Mouse (Mus musculus) heart, embryonic 12.5 days (tissue): ENCODE data around the gene Ccm2l. TPM values are rescaled to one million over a fixed set of nuclear protein-coding genes. Genes with fewer than 3 reads are reported as not detected.
A peak's percentile ranks its signal among the peaks of the same experiment; 100 is the strongest.

Experiments used
- ATAC-seq: fragments of 200-750 bp; cut with Nextera tagmentation; 2 replicates; pipeline ENCODE4 v1.8.0; 2017; ENCODE audit warnings: moderate TSS enrichment, moderate library complexity; ENCODE audit not compliant: insufficient number of reproducible peaks, low FRiP score
- H3K27ac ChIP-seq: fragments of 300-500 bp; sonication (generic); 2 replicates; pipeline ENCODE4 v1.5.1; 2016; ENCODE audit warnings: mild to moderate bottlenecking, moderate library complexity; ENCODE audit not compliant: poor library complexity, severe bottlenecking
- H3K27me3 ChIP-seq: fragments of 300-500 bp; sonication (generic); replicated peaks from 2 replicates; pipeline ENCODE4 v1.6.1; 2016; ENCODE audit warnings: mild to moderate bottlenecking, moderate library complexity
- H3K36me3 ChIP-seq: fragments of 300-500 bp; sonication (generic); 2 replicates; pipeline ENCODE4 v1.6.1; 2016; ENCODE audit warnings: mild to moderate bottlenecking, moderate library complexity
- H3K4me1 ChIP-seq: fragments of 300-500 bp; sonication (generic); replicated peaks from 2 replicates; pipeline ENCODE4 v1.6.1; 2016; ENCODE audit warnings: mild to moderate bottlenecking
- H3K4me2 ChIP-seq: fragments of 300-500 bp; sonication (generic); 2 replicates; pipeline ENCODE4 v1.6.1; 2016; ENCODE audit warnings: mild to moderate bottlenecking, moderate library complexity
- H3K4me3 ChIP-seq: fragments of 300-500 bp; sonication (generic); 2 replicates; pipeline ENCODE4 v1.5.1; 2016; ENCODE audit warnings: mild to moderate bottlenecking
- H3K9ac ChIP-seq: fragments of 300-500 bp; sonication (generic); 2 replicates; pipeline ENCODE4 v1.6.1; 2016; ENCODE audit warnings: mild to moderate bottlenecking, moderate library complexity
- H3K9me3 ChIP-seq: fragments of 300-500 bp; sonication (generic); replicated peaks from 2 replicates; pipeline ENCODE4 v1.6.1; 2016; ENCODE audit warnings: mild to moderate bottlenecking, moderate library complexity
- WGBS: fragments of 180-500 bp; shearing (Covaris S2); methylation state at CpG from one replicate; pipeline ENCODE4 v1.1.7; 2016; 5-methylcytosine and 5-hydroxymethylcytosine counted together
- polyA plus RNA-seq: library from polyadenylated mRNA; unstranded; fragments of >200 nt; fragmentation: Nextera tagmentation; extraction: Ambion mirVana; gene quantifications from 2 replicates; pipeline ENCODE4 v1.2.1, GENCODE M21; 2016

The Ccm2l gene
- 7.9 and 8.7 TPM in 2 replicates for polyA plus RNA-seq

DNA sequence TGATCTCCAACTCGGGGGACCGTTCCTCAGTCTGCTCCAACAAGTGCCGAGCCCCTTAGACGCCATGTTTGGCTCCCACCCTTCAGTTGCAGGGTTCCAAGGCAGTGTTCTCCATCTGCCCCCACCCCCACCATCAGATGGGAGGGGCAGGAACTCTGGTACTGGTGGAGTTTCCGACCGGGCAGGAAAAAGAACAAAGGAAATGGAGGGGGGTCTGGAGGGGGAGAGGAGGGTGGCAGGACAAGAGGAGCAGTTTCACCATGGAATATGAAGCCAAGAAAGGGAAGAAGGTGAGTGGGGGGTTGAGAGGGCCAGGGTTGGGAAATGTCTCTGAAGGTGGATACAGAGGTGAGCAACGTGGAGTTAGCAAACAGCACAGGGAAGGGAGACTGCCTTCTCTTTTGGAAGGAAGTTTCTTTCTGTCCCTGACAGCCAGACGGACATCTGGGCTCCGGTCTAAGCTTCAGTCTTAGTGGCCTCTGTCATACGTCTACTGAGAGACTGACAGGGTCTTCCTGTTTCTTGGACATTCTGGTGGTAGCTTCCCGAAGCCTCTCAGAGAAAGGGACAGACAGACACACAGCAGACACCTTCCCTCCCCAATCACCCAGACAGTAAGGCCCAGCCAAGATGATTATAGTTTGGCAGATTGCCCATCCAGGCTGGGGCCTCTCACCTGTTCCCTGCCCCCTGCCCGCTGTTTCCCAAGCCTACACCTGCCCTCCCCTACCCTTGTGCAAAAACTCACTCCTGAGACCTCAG is at the start of gene Ccm2l:
Gene Ccm2l, plus strand, starts transcription at position 209 of the 762 bp plus-strand sequence.
- WGBS, result 34% methylated on average over 12 of the region's 12 CpGs
- Histone ChIP-seq H3K4me2 (peak within 1 kb of the TSS; percentile 34), H3K27ac (peak within 1 kb of the TSS; percentile 79), H3K9ac (peak within 1 kb of the TSS; percentile 39; the same call in 1 of the 2 replicates), H3K4me1 (peaks cover 6% of the 10 kb centered on the region), H3K4me3 (peak within 1 kb of the TSS; percentile 34), H3K36me3 (no peaks in the 10 kb centered on the region), H3K27me3 (peaks cover 46% of the 10 kb centered on the region), H3K9me3 (no peaks in the 10 kb centered on the region)
- peak; percentile 78 for ATAC-seq

DNA sequence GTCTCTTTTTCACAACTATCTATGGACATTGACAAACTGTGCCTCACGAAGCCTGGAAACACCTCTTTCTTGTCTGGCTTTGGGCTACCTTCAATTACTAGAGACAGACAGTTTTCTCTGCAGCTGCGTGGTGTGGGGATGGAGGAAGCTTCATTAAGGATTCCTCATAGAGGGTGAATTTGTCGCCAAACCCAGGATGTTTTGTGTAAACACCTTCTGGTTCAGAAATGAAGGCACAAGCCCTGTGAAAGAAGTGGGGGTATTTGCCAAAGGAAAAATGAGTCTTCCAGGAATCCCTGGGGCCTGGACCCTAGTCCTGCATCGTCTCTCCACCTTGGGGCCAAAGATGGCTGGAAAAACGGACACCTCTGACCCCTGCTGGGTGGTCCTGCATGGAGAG is 49.0 kb upstream of the Ccm2l start:
- H3K9ac ChIP-seq, result no peak overlapping the region
- peaks cover 19% of the 10 kb centered on the region for H3K36me3 ChIP-seq
- H3K4me2 ChIP-seq, result no peak overlapping the region
- WGBS, result 44% methylated on average over 5 of the region's 5 CpGs
- H3K27ac ChIP-seq, result no peak overlapping the region
- H3K27me3 ChIP-seq, result peaks cover 39% of the 10 kb centered on the region
- peaks cover 10% of the 10 kb centered on the region for H3K4me1 ChIP-seq
- H3K9me3 ChIP-seq, result no peaks in the 10 kb centered on the region
- H3K4me3 ChIP-seq, result no peak overlapping the region
- no peak for ATAC-seq

- Histone ChIP-seq H3K4me2 (no peak overlapping the region), H3K27me3 (peaks cover 49% of the 10 kb centered on the region)
- 70% methylated on average over 3 of the region's 3 CpGs for WGBS
Measured at GRCm38 (mm10) chr2:153019355-153019754, 46.4 kb upstream of the Ccm2l start.

GRCm38 (mm10) chr2:153021163-153021562 is 44.6 kb upstream of the Ccm2l start:
- WGBS, result 58% methylated on average over 3 of the region's 3 CpGs
- no peaks in the 10 kb centered on the region for H3K9me3 ChIP-seq
- H3K4me2 ChIP-seq, result no peak overlapping the region
- no peak overlapping the region for H3K9ac ChIP-seq
- H3K27ac ChIP-seq, result no peak overlapping the region
- no peaks in the 10 kb centered on the region for H3K36me3 ChIP-seq
- H3K4me1 ChIP-seq, result no peaks in the 10 kb centered on the region
- no peak for ATAC-seq
- H3K4me3 ChIP-seq, result no peak overlapping the region
- H3K27me3 ChIP-seq, result peaks cover 54% of the 10 kb centered on the region

More at GRCm38 (mm10) chr2:153019355-153019754, 46.4 kb upstream of the Ccm2l start:
- no peaks in the 10 kb centered on the region for H3K9me3 ChIP-seq
- no peak overlapping the region for H3K9ac ChIP-seq
- no peak for ATAC-seq
- H3K4me1 ChIP-seq, result peaks cover 5% of the 10 kb centered on the region
- no peak overlapping the region for H3K4me3 ChIP-seq
- H3K27ac ChIP-seq, result no peak overlapping the region
- H3K36me3 ChIP-seq, result no peaks in the 10 kb centered on the region

- peaks cover 53% of the 10 kb centered on the region for H3K27me3 ChIP-seq
- H3K4me1 ChIP-seq, result no peaks in the 10 kb centered on the region
- H3K27ac ChIP-seq, result no peak overlapping the region
- no peaks in the 10 kb centered on the region for H3K36me3 ChIP-seq
- no peak overlapping the region for H3K4me2 ChIP-seq
- no peaks in the 10 kb centered on the region for H3K9me3 ChIP-seq
- no peak for ATAC-seq
- H3K4me3 ChIP-seq, result no peak overlapping the region
- H3K9ac ChIP-seq, result no peak overlapping the region
- WGBS, result 58% methylated on average over 4 of the region's 4 CpGs
Measured at GRCm38 (mm10) chr2:153022855-153023254, 42.9 kb upstream of the Ccm2l start.

GRCm38 (mm10) chr2:153026052-153026451 is 39.7 kb upstream of the Ccm2l start:
- Histone ChIP-seq H3K9ac (no peak overlapping the region), H3K27me3 (peaks cover 59% of the 10 kb centered on the region)
- 77% methylated on average over 7 of the region's 7 CpGs for WGBS

GRCm38 (mm10) chr2:153027501-153027900 is 38.3 kb upstream of the Ccm2l start:
- no peak overlapping the region for H3K4me3 ChIP-seq
- no peaks in the 10 kb centered on the region for H3K9me3 ChIP-seq
- H3K36me3 ChIP-seq, result no peaks in the 10 kb centered on the region
- WGBS, result 48% methylated on average over 4 of the region's 4 CpGs
- H3K9ac ChIP-seq, result no peak overlapping the region
- ATAC-seq, result no peak
- no peak overlapping the region for H3K27ac ChIP-seq
- H3K27me3 ChIP-seq, result peaks cover 73% of the 10 kb centered on the region
- peaks cover 6% of the 10 kb centered on the region for H3K4me1 ChIP-seq
- H3K4me2 ChIP-seq, result no peak overlapping the region

More at GRCm38 (mm10) chr2:153026052-153026451, 39.7 kb upstream of the Ccm2l start:
- Histone ChIP-seq H3K4me2 (no peak overlapping the region), H3K4me3 (no peak overlapping the region), H3K27ac (no peak overlapping the region), H3K36me3 (no peaks in the 10 kb centered on the region), H3K4me1 (no peaks in the 10 kb centered on the region), H3K9me3 (no peaks in the 10 kb centered on the region)
- no peak for ATAC-seq

DNA sequence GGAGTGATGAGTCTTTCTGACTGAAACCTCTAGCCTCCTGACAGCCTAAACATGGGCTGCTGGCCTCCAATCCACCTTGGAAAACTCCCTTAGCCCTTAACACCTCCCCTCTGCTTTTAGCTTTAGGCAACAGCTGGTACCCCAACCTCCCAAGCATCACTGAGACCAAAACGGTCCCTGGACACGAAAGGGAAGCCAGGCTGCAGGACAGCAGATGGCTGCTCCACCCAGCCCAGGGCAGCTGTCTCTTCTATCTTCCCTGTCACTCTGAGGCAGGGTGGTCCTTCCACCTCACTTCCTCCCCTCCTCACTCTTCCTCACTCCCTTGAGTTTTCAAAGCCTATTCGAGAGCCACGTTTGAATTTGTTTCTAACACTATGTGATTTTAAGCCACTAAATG is 35.3 kb upstream of the Ccm2l start:
- H3K27me3 ChIP-seq, result peaks cover 88% of the 10 kb centered on the region
- no peak for ATAC-seq
- H3K4me2 ChIP-seq, result no peak overlapping the region
- H3K4me1 ChIP-seq, result peaks cover 6% of the 10 kb centered on the region
- H3K4me3 ChIP-seq, result no peak overlapping the region
- H3K27ac ChIP-seq, result no peak overlapping the region
- WGBS, result 16% methylated on average over 4 of the region's 4 CpGs
- H3K9me3 ChIP-seq, result no peaks in the 10 kb centered on the region
- H3K9ac ChIP-seq, result no peak overlapping the region
- no peaks in the 10 kb centered on the region for H3K36me3 ChIP-seq

- peaks cover 6% of the 10 kb centered on the region for H3K4me1 ChIP-seq
- no peak within 1 kb of the TSS for H3K9ac ChIP-seq
- H3K36me3 ChIP-seq, result no peaks in the 10 kb centered on the region
- no peak within 1 kb of the TSS for H3K27ac ChIP-seq
- peak; percentile 39; the same call in 1 of the 2 replicates for ATAC-seq
- H3K27me3 ChIP-seq, result peaks cover 90% of the 10 kb centered on the region
- H3K9me3 ChIP-seq, result no peaks in the 10 kb centered on the region
- H3K4me3 ChIP-seq, result peak within 1 kb of the TSS; percentile 49
- peak within 1 kb of the TSS; percentile 80 for H3K4me2 ChIP-seq
- WGBS, result 3% methylated on average over 49 of the region's 54 CpGs
Measured at GRCm38 (mm10) chr2:153031126-153032082, 34.4 kb upstream of the Ccm2l start, which contains the start of gene Xkr7. TSS of gene Xkr7 (plus strand) at chr2:153031852.

DNA sequence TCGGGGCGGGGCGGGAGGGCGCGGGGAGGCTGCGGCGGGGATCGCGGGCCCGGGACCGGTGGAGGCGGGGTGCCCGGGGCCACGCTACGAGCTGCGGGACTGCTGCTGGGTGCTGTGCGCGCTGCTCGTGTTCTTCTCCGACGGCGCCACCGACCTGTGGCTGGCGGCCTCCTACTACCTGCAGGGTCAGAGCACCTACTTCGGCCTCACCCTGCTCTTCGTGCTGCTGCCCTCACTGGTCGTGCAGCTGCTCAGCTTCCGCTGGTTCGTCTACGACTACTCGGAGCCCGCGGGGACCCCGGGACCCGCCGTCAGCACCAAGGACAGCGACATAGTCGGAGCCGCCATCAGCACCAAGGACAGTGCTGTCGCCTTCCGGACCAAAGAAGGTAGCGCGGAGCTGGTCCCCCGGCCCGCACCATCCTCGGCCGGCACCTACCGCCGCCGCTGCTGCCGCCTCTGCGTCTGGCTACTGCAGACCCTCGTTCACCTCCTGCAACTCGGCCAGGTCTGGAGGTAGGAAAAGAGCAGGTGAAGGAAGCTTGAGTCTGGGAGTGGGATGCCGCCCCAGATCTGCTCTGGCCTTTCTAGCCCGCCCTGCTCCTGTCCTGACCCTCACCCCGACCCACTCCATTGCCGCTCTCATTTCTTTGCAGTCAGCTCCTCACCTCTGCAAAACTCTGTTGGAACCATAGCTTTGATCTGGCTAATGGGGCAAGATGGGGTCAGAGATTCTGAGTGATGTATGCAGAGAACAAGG is 33.5 kb upstream of the Ccm2l start:
- 3% methylated on average over 51 of the region's 58 CpGs for WGBS

More for the DNA sequence above, 33.5 kb upstream of the Ccm2l start:
- Histone ChIP-seq H3K27ac (no peak overlapping the region), H3K27me3 (peaks cover 90% of the 10 kb centered on the region), H3K9ac (no peak overlapping the region), H3K4me3 (peak overlapping the region; percentile 49), H3K9me3 (no peaks in the 10 kb centered on the region), H3K4me2 (peak overlapping the region; percentile 80), H3K36me3 (no peaks in the 10 kb centered on the region), H3K4me1 (peaks cover 6% of the 10 kb centered on the region)
- ATAC-seq, result peak; percentile 51; the same call in 1 of the 2 replicates
